Mouse (Mus musculus): Measurements from ENCODE around the gene Prmt9.

Gene Prmt9

GRCm38 (mm10) chr8:77538256-77538655, 10.9 kb upstream of the Prmt9 start:
- Histone ChIP-seq H3K9me3 (ENCODE audit: low read length) (peaks cover 8% of the 10 kb centered on the region), H3K36me3 (ENCODE audit: insufficient read depth, low read length) (no peaks in the 10 kb centered on the region), H3K4me1 (replicated peaks; ENCODE audit: low read depth, low read length) (peaks cover 57% of the 10 kb centered on the region), H3K27me3 (ENCODE audit: insufficient read depth, low read length) (no peaks in the 10 kb centered on the region), H3K4me3 (replicated peaks; ENCODE audit: low read length) (no peak overlapping the region)
- TF ChIP-seq NANOG (IDR thresholded peaks at IDR 0.05; ENCODE audit: borderline replicate concordance, low read length) (no peak), CTCF (conservative IDR thresholded peaks at IDR 0.05; ENCODE audit: low read length) (no peak), POU5F1 (IDR thresholded peaks at IDR 0.05; ENCODE audit: borderline replicate concordance, low read length) (no peak)

GRCm38 (mm10) chr8:77543152-77543777, 5.9 kb upstream of the Prmt9 start:
- Histone ChIP-seq H3K36me3 (ENCODE audit: insufficient read depth, low read length) (no peaks in the 10 kb centered on the region), H3K4me1 (replicated peaks; ENCODE audit: low read depth, low read length) (peaks cover 22% of the 10 kb centered on the region; the same call in 1 of the 2 replicates), H3K27me3 (ENCODE audit: insufficient read depth, low read length) (no peaks in the 10 kb centered on the region), H3K4me3 (replicated peaks; ENCODE audit: low read length) (no peak overlapping the region), H3K9me3 (ENCODE audit: low read length) (peaks cover 7% of the 10 kb centered on the region)
- TF ChIP-seq CTCF (conservative IDR thresholded peaks at IDR 0.05; ENCODE audit: low read length) (no peak), NANOG (IDR thresholded peaks at IDR 0.05; ENCODE audit: borderline replicate concordance, low read length) (no peak), POU5F1 (IDR thresholded peaks at IDR 0.05; ENCODE audit: borderline replicate concordance, low read length) (no peak)

- no peaks in the 10 kb centered on the region for H3K27me3 ChIP-seq (ENCODE audit: insufficient read depth, low read length)
- H3K4me3 ChIP-seq (replicated peaks; ENCODE audit: low read length): no peak overlapping the region
- H3K4me1 ChIP-seq (replicated peaks; ENCODE audit: low read depth, low read length): peaks cover 23% of the 10 kb centered on the region
- no peaks in the 10 kb centered on the region for H3K9me3 ChIP-seq (ENCODE audit: low read length)
- no peaks in the 10 kb centered on the region for H3K36me3 ChIP-seq (ENCODE audit: insufficient read depth, low read length)
- no peak for TF ChIP-seq CTCF (conservative IDR thresholded peaks at IDR 0.05; ENCODE audit: low read length)
- TF ChIP-seq POU5F1 (IDR thresholded peaks at IDR 0.05; ENCODE audit: borderline replicate concordance, low read length): no peak
- no peak for TF ChIP-seq NANOG (IDR thresholded peaks at IDR 0.05; ENCODE audit: borderline replicate concordance, low read length)
These were observed 4.8 kb upstream of the Prmt9 start for GRCm38 (mm10) chr8:77544428-77544827.

- Histone ChIP-seq H3K27me3 (ENCODE audit: insufficient read depth, low read length) (no peaks in the 10 kb centered on the region), H3K4me1 (replicated peaks; ENCODE audit: low read depth, low read length) (peaks cover 25% of the 10 kb centered on the region), H3K9me3 (ENCODE audit: low read length) (no peaks in the 10 kb centered on the region), H3K4me3 (replicated peaks; ENCODE audit: low read length) (no peak overlapping the region), H3K36me3 (ENCODE audit: insufficient read depth, low read length) (no peaks in the 10 kb centered on the region)
- no peak for TF ChIP-seq NANOG (IDR thresholded peaks at IDR 0.05; ENCODE audit: borderline replicate concordance, low read length)
- TF ChIP-seq POU5F1 (IDR thresholded peaks at IDR 0.05; ENCODE audit: borderline replicate concordance, low read length): no peak
- TF ChIP-seq CTCF (conservative IDR thresholded peaks at IDR 0.05; ENCODE audit: low read length): no peak
These were observed 3.6 kb upstream of the Prmt9 start for GRCm38 (mm10) chr8:77545616-77546015.

GRCm38 (mm10) chr8:77549881-77550580, 834 bp downstream of the Prmt9 start:
- TF ChIP-seq POU5F1 (IDR thresholded peaks at IDR 0.05; ENCODE audit: borderline replicate concordance, low read length): no peak
- TF ChIP-seq NANOG (IDR thresholded peaks at IDR 0.05; ENCODE audit: borderline replicate concordance, low read length): no peak
- peak; percentile 17; the same call in 1 of the 2 replicates for TF ChIP-seq CTCF (conservative IDR thresholded peaks at IDR 0.05; ENCODE audit: low read length)
- H3K9me3 ChIP-seq (ENCODE audit: low read length): no peaks in the 10 kb centered on the region
- H3K4me1 ChIP-seq (replicated peaks; ENCODE audit: low read depth, low read length): peaks cover 16% of the 10 kb centered on the region
- H3K4me3 ChIP-seq (replicated peaks; ENCODE audit: low read length): peak overlapping the region; percentile 94
- H3K36me3 ChIP-seq (ENCODE audit: insufficient read depth, low read length): peaks cover 40% of the 10 kb centered on the region
- no peaks in the 10 kb centered on the region for H3K27me3 ChIP-seq (ENCODE audit: insufficient read depth, low read length)

GRCm38 (mm10) chr8:77552491-77552890, 3.3 kb downstream of the Prmt9 start:
- Histone ChIP-seq H3K27me3 (ENCODE audit: insufficient read depth, low read length) (no peaks in the 10 kb centered on the region), H3K9me3 (ENCODE audit: low read length) (no peaks in the 10 kb centered on the region), H3K4me1 (replicated peaks; ENCODE audit: low read depth, low read length) (peaks cover 13% of the 10 kb centered on the region), H3K4me3 (replicated peaks; ENCODE audit: low read length) (no peak overlapping the region), H3K36me3 (ENCODE audit: insufficient read depth, low read length) (peaks cover 64% of the 10 kb centered on the region)
- TF ChIP-seq CTCF (conservative IDR thresholded peaks at IDR 0.05; ENCODE audit: low read length) (no peak), NANOG (IDR thresholded peaks at IDR 0.05; ENCODE audit: borderline replicate concordance, low read length) (no peak), POU5F1 (IDR thresholded peaks at IDR 0.05; ENCODE audit: borderline replicate concordance, low read length) (no peak)

GRCm38 (mm10) chr8:77561441-77561840, 12.2 kb downstream of the Prmt9 start:
- TF ChIP-seq CTCF (conservative IDR thresholded peaks at IDR 0.05; ENCODE audit: low read length) (no peak), NANOG (IDR thresholded peaks at IDR 0.05; ENCODE audit: borderline replicate concordance, low read length) (no peak), POU5F1 (IDR thresholded peaks at IDR 0.05; ENCODE audit: borderline replicate concordance, low read length) (no peak)
- Histone ChIP-seq H3K36me3 (ENCODE audit: insufficient read depth, low read length) (peaks cover 82% of the 10 kb centered on the region), H3K9me3 (ENCODE audit: low read length) (no peaks in the 10 kb centered on the region), H3K4me3 (replicated peaks; ENCODE audit: low read length) (no peak overlapping the region), H3K27me3 (ENCODE audit: insufficient read depth, low read length) (no peaks in the 10 kb centered on the region), H3K4me1 (replicated peaks; ENCODE audit: low read depth, low read length) (no peaks in the 10 kb centered on the region)

- no peak overlapping the region for H3K4me3 ChIP-seq (replicated peaks; ENCODE audit: low read length)
- peak; percentile 38 for TF ChIP-seq CTCF (conservative IDR thresholded peaks at IDR 0.05; ENCODE audit: low read length)
- TF ChIP-seq POU5F1 (IDR thresholded peaks at IDR 0.05; ENCODE audit: borderline replicate concordance, low read length): no peak
These were observed 25.0 kb downstream of the Prmt9 start for GRCm38 (mm10) chr8:77574229-77574628.

More at GRCm38 (mm10) chr8:77574229-77574628, 25.0 kb downstream of the Prmt9 start:
- Histone ChIP-seq H3K4me1 (replicated peaks; ENCODE audit: low read depth, low read length) (peaks cover 5% of the 10 kb centered on the region), H3K36me3 (ENCODE audit: insufficient read depth, low read length) (peaks cover 40% of the 10 kb centered on the region), H3K9me3 (ENCODE audit: low read length) (no peaks in the 10 kb centered on the region), H3K27me3 (ENCODE audit: insufficient read depth, low read length) (no peaks in the 10 kb centered on the region)
